Mouse (Mus musculus) stomach, embryonic 15.5 days (tissue): ENCODE measurements around the gene Ntsr1. TPM values are rescaled to one million over a fixed set of nuclear protein-coding genes. Genes with fewer than 3 reads are reported as not detected.

Experiments
- polyA plus RNA-seq: library from polyadenylated mRNA; unstranded; fragments of >200 nt; fragmentation: Nextera tagmentation; extraction: Ambion mirVana; gene quantifications from 2 replicates; pipeline ENCODE4 v1.2.1, GENCODE M21; 2015

Ntsr1 gene
- polyA plus RNA-seq, 1 experiment from 2014 or later: 0.89 TPM

Other genes with a start within 250 kb of the Ntsr1 start
- 516 and 531 TPM in 2 replicates for gene Rps21, start 242.6 kb upstream of the Ntsr1 start, polyA plus RNA-seq
- gene Cables2, start 226.5 kb upstream of the Ntsr1 start, polyA plus RNA-seq: 14.5 and 15.2 TPM in 2 replicates
- gene Rbbp8nl, start 210.1 kb upstream of the Ntsr1 start, polyA plus RNA-seq: 3.1 and 3.4 TPM in 2 replicates
- 5.5 and 6.0 TPM in 2 replicates for gene Gata5, start 165.3 kb upstream of the Ntsr1 start, polyA plus RNA-seq
- 3.1 and 4.0 TPM in 2 replicates for gene Slco4a1, start 43.7 kb upstream of the Ntsr1 start, polyA plus RNA-seq
- gene Mrgbp, start 81.3 kb downstream of the Ntsr1 start, polyA plus RNA-seq: 25.5 and 25.6 TPM in 2 replicates
- 45.2 and 48.1 TPM in 2 replicates for gene Ogfr, start 89.3 kb downstream of the Ntsr1 start, polyA plus RNA-seq
- gene Col9a3, start 97.8 kb downstream of the Ntsr1 start, polyA plus RNA-seq: 9.3 and 15.2 TPM in 2 replicates
- 0.12 and 0.21 TPM in 2 replicates for gene Tcfl5, start 142.7 kb downstream of the Ntsr1 start, polyA plus RNA-seq
- gene Dido1, start 210.0 kb downstream of the Ntsr1 start, polyA plus RNA-seq: 25.2 and 26.8 TPM in 2 replicates
- gene Gid8, start 210.1 kb downstream of the Ntsr1 start, polyA plus RNA-seq: 61.4 TPM in 2 replicates
- gene Slc17a9, start 225.3 kb downstream of the Ntsr1 start, polyA plus RNA-seq: 3.8 and 4.3 TPM in 2 replicates